Mouse (Mus musculus) spleen, adult 2 months (tissue): ENCODE results near the gene Atp8a1. TPM values are rescaled to one million over a fixed set of nuclear protein-coding genes. Genes with fewer than 3 reads are reported as not detected.

Experiments used
- DNase-seq, 2 experiments: peaks; one replicate each; pipeline versions ENCODE4 v3.0.0 to v3.0.0-alpha.2; 2012 to 2021; ENCODE audit warnings: low spot score in 2 of 2, low read depth in 1 of 2
- H3K27ac ChIP-seq: fragments of 200-500 bp; 2 replicates; pipeline ENCODE4 v1.5.1; 2012; ENCODE audit warnings: low read length, inconsistent platforms; ENCODE audit not compliant: insufficient read depth
- H3K27me3 ChIP-seq: fragments of 200-500 bp; 2 replicates; pipeline ENCODE4 v1.6.1; 2012; ENCODE audit warnings: mild to moderate bottlenecking, moderate library complexity, low read length, inconsistent platforms; ENCODE audit not compliant: control insufficient read depth, insufficient read depth
- H3K36me3 ChIP-seq: fragments of 200-500 bp; 2 replicates; pipeline ENCODE4 v1.6.1; 2012; ENCODE audit warnings: mild to moderate bottlenecking, low read length, inconsistent platforms; ENCODE audit not compliant: control insufficient read depth, insufficient read depth
- H3K4me1 ChIP-seq: fragments of 200-500 bp; 2 replicates; pipeline ENCODE4 v1.6.1; 2011; ENCODE audit warnings: inconsistent platforms; ENCODE audit not compliant: control insufficient read depth, insufficient read depth, insufficient read length
- H3K4me3 ChIP-seq: fragments of 200-500 bp; 2 replicates; pipeline ENCODE4 v1.5.1; 2011; ENCODE audit warnings: mild to moderate bottlenecking, inconsistent platforms; ENCODE audit not compliant: insufficient read depth, insufficient read length; ENCODE audit errors: extremely low read depth
- CTCF ChIP-seq: fragments of 200-500 bp; IDR thresholded peaks from 2 replicates; pipeline ENCODE4 v1.5.1; 2011; ENCODE audit warnings: mild to moderate bottlenecking, inconsistent platforms; ENCODE audit not compliant: insufficient read depth, insufficient read length, insufficient replicate concordance; ENCODE audit errors: extremely low read depth
- POLR2A ChIP-seq: fragments of 200-500 bp; IDR thresholded peaks from 2 replicates; pipeline ENCODE4 v1.6.1; 2011; ENCODE audit warnings: low read depth, low read length, inconsistent platforms
- WGBS: fragments of 180-500 bp; shearing (Covaris S2); methylation state at CpG from one replicate; pipeline ENCODE4 v1.1.7; 2018; 5-methylcytosine and 5-hydroxymethylcytosine counted together
- polyA plus RNA-seq: library from polyadenylated mRNA; depleted of rRNA; stranded (reverse); fragments of >200 nt; gene quantifications from 2 replicates; pipeline ENCODE4 v1.2.3, GENCODE M21; 2012

The Atp8a1 gene
- polyA plus RNA-seq, 1 experiment, result 24.6 TPM

DNA sequence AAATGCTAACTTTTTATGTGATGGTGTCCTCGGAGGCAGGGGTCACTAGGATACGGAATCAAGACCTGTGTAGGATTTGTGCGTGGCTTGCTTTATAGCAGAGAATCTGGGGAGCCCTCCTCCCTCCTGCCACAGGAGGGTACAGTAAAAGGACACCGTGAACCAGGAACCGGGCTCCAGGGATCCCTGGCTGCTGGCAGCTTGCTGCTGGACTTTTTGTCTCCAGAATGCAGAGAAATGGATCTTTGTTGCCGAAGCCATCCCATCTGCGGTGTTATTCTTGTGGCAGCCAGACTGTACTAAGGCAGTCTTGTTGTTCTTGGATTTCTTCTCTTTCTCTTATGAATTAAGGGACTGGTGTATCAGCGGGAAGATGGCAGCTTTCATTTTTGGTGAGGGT is 159.2 kb downstream of the Atp8a1 start:
- WGBS, result 97% methylated on average over 8 of the region's 8 CpGs
- DNase-seq, result no peak
- Histone ChIP-seq H3K27me3 (no peaks in the 10 kb centered on the region), H3K4me1 (no peaks in the 10 kb centered on the region), H3K36me3 (peaks cover 8% of the 10 kb centered on the region), H3K4me3 (no peak overlapping the region), H3K27ac (no peak overlapping the region)
- TF ChIP-seq POLR2A, result no peak
- no peak for TF ChIP-seq CTCF

DNA sequence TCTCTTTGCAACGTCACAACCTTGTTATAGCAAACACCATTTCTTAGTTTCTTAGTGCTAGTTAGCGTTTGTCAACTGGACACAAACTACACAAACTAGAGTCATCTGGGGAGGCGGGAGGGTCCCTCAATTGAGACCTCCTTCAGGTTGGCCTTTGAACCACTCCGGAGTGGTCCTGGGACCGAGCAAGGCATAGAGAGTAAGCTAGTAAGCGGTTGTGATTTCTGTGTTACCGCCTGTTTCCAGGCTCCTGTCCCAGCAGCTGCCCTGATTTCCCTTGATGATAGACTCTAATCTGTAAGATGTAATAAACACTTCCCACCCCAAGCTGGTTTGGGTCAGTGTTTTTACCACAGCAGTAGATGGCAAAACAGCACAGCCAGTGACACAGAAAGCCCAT is 161.3 kb downstream of the Atp8a1 start:
- H3K36me3 ChIP-seq, result peaks cover 15% of the 10 kb centered on the region
- H3K4me3 ChIP-seq, result no peak overlapping the region
- no peak overlapping the region for H3K27ac ChIP-seq
- no peaks in the 10 kb centered on the region for H3K4me1 ChIP-seq
- no peak for TF ChIP-seq POLR2A
- no peak for TF ChIP-seq CTCF
- 92% methylated on average over 7 of the region's 7 CpGs for WGBS
- no peak for DNase-seq
- no peaks in the 10 kb centered on the region for H3K27me3 ChIP-seq

DNA sequence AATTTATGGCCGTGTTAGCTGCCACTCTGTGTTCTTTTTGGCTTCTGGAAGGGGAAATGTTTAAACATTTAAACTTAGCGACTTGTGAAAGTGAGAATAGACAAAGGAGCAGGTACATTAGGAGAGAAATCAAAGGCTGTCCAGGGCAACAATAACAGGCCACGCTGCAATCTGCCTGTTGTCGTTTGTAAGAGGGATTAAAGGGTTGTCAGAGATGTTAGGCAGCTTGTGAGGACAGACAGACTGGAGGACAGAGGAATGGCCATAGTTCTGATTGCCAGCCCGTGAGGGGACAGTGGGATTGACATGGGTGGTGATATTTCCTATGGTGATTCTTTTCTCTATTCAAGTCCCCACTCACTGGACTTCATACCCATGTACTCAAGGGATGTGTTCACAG is 161.8 kb downstream of the Atp8a1 start:
- no peak for TF ChIP-seq CTCF
- no peak for TF ChIP-seq POLR2A
- WGBS, result 87% methylated on average over 5 of the region's 5 CpGs
- DNase-seq, result no peak
- peaks cover 19% of the 10 kb centered on the region for H3K36me3 ChIP-seq
- no peak overlapping the region for H3K4me3 ChIP-seq
- H3K4me1 ChIP-seq, result no peaks in the 10 kb centered on the region
- no peak overlapping the region for H3K27ac ChIP-seq
- no peaks in the 10 kb centered on the region for H3K27me3 ChIP-seq

DNA sequence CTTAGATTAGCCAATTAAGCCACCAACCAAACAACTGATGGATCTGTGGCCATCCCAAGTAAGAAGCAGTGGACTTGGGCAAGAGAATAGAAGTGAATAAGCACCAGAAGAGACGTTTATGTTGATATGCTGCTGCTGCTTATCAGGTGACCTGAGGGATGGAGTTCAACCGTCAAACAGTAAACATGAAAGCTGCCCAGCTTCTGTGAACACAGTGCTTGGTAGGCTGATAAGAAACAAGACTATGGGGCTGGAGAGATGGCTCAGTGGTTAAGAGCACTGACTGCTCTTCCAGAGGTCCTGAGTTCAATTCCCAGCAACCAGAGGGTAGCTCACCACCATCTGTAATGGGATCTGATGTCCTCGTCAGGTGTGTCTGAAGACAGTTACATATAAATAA is 168.4 kb downstream of the Atp8a1 start:
- H3K4me1 ChIP-seq, result no peaks in the 10 kb centered on the region
- no peak overlapping the region for H3K4me3 ChIP-seq
- TF ChIP-seq POLR2A (no peak), CTCF (no peak)
- no peak overlapping the region for H3K27ac ChIP-seq
- no peak for DNase-seq
- 82% methylated on average over 3 of the region's 3 CpGs for WGBS
- H3K27me3 ChIP-seq, result no peaks in the 10 kb centered on the region
- H3K36me3 ChIP-seq, result peaks cover 42% of the 10 kb centered on the region

DNA sequence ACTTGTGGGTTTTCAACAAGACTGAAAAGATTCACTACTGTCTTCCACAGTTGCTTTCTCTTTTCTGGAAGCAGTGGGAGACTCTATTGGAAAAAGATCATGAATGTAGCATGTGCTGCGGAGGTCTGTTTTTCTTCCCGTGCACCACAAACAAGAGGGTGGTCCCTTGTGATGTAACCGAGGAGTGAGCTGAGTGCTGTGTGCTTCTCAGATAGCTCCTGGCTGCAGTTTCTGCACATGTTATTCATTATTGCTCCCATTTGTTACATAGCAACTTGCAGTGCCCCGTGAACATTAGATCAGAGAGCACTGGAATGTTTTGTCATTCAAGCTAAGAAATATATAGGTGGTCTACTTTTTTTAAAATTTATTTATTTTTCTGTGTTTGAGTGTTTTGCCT is 174.2 kb downstream of the Atp8a1 start:
- TF ChIP-seq CTCF (no peak), POLR2A (no peak)
- Histone ChIP-seq H3K27me3 (no peaks in the 10 kb centered on the region), H3K4me3 (no peak overlapping the region), H3K4me1 (no peaks in the 10 kb centered on the region), H3K27ac (no peak overlapping the region), H3K36me3 (peaks cover 21% of the 10 kb centered on the region)
- WGBS, result 94% methylated on average over 4 of the region's 4 CpGs
- DNase-seq, result no peak

DNA sequence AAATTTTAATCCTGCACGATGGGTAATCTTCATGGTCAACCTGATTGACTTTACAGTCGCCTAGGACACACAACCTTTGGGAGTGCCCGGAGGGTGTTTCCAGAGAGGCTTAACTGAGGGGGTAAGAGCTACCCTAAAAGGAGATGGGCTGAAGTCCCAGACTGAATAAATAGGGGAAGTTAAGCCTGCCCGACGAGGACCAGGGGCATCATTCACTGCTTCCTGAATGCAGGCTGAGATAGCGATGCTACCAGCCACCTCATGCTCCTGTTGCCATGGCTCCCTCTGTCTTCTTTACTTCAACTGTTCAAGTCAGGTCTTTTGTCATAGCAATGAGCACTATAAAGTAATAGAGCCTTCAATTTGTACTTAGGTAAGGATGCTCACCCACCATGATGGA is 177.1 kb downstream of the Atp8a1 start:
- H3K36me3 ChIP-seq, result peaks cover 20% of the 10 kb centered on the region
- DNase-seq, result no peak

DNA sequence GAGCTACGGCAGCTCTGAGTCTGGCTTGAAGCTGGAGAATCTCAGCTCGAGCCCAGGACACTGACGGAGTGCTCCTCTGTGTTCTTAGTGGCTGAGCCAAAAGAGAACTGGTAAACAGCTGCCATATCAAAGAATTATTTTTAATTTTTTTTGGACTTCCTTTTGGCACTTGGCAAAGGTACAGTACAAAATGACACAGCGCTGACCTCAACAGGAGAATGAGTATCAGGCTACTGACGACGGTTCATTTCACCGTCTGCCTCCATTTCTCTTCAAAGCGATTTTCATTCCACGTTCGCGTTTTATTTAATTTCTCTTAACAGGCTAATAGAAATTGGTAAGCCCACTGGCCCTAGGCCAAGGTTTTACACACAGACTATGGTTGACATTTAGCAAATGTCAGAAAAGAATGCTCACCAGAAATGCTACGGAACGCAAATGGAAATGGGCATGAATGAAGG is 177.8 kb downstream of the Atp8a1 start:
- no peak for DNase-seq
- Histone ChIP-seq H3K36me3 (peaks cover 19% of the 10 kb centered on the region), H3K27me3 (no peaks in the 10 kb centered on the region), H3K27ac (no peak overlapping the region), H3K4me1 (no peaks in the 10 kb centered on the region), H3K4me3 (no peak overlapping the region)
- WGBS, result 80% methylated on average over 13 of the region's 13 CpGs
- TF ChIP-seq POLR2A (no peak), CTCF (no peak)

More for the DNA sequence above, 177.1 kb downstream of the Atp8a1 start:
- Histone ChIP-seq H3K4me3 (no peak overlapping the region), H3K27me3 (no peaks in the 10 kb centered on the region), H3K4me1 (no peaks in the 10 kb centered on the region), H3K27ac (no peak overlapping the region)
- TF ChIP-seq CTCF, result no peak
- TF ChIP-seq POLR2A, result no peak
- WGBS, result 68% methylated on average over 6 of the region's 6 CpGs

DNA sequence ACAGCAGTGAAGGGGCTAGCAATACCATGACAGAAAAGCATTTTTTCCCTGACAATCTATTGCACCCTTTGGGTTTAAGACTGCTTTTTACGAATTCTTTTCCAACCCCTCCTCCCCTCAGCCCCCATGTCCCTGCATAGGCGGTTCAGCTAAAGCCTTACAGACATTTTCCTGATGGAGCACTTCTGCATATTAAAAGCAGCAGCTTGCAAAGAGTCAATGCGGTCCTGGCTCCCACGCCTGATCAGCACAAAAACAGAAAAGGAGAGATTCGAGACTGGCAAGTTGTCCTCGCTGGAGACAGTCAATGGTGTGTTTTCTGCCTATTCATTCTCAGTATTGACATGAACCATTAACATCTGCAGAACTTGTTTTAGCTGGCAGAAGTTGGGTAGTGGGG is 184.5 kb downstream of the Atp8a1 start:
- WGBS, result 88% methylated on average over 6 of the region's 6 CpGs
- Histone ChIP-seq H3K4me3 (no peak overlapping the region), H3K36me3 (peaks cover 27% of the 10 kb centered on the region), H3K4me1 (no peaks in the 10 kb centered on the region), H3K27ac (no peak overlapping the region), H3K27me3 (no peaks in the 10 kb centered on the region)
- TF ChIP-seq CTCF (no peak), POLR2A (no peak)
- DNase-seq, result no peak
